Mouse (Mus musculus): ENCODE data around the gene Smap2.

DNA sequence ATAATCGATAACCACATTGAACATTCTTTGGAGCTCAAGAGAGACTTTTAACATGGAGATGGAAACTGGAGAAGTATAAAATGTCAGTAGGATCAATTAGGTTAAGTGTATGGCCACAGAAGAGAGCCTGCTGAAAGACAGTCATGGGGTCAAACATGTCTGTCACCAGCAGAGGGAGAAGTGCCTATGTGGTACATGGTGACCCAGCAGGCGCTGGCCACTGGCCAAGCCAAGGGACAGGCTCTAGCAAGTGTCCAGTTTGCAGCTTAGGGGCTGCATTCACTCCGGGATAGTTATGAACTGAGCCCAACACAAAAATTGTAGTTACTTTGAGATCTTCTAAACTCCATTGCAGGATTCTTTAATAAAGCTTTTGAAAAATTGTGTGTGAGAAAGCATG is 88.4 kb downstream of the Smap2 start:
- no peak for TF ChIP-seq POLR2A (IDR thresholded peaks at IDR 0.05; ENCODE audit: control insufficient read depth, low read depth, low read length)
- TF ChIP-seq CTCF (IDR thresholded peaks at IDR 0.05; ENCODE audit: control insufficient read depth, insufficient read depth, insufficient replicate concordance, low read depth, low read length): no peak
